Mouse (Mus musculus) cerebellum, adult 2 months (tissue): ENCODE measurements at regions not wholly inside any gene's neighbourhood (a gene's known extent, or its start where the extent isn't known, plus 50 kb on each side); places are given as distances from the start of the nearest gene placed in this dataset.

Source experiments
- CTCF ChIP-seq: fragments of 200-500 bp; IDR thresholded peaks from 2 replicates; pipeline ENCODE4 v1.5.1; 2011; ENCODE audit warnings: low read depth, mild to moderate bottlenecking, control low read depth, low read length, moderate library complexity, borderline replicate concordance; ENCODE audit not compliant: insufficient read depth
- POLR2A ChIP-seq: fragments of 200-500 bp; IDR thresholded peaks from 2 replicates; pipeline ENCODE4 v1.6.1; 2011; ENCODE audit warnings: low read length, control low read depth, borderline replicate concordance; ENCODE audit not compliant: insufficient read depth

- TF ChIP-seq POLR2A = no peak
- TF ChIP-seq CTCF = no peak
These were observed 166.8 kb upstream of the Cxadr start for GRCm38 (mm10) chr16:78134531-78134930.
